Mouse (Mus musculus) cerebellum, adult 2 months (tissue): ENCODE data around the gene Rplp2. TPM values are rescaled to one million over a fixed set of nuclear protein-coding genes. Genes with fewer than 3 reads are reported as not detected.

ENCODE experiments used
- DNase-seq, 2 experiments: peaks; one replicate each; pipeline ENCODE4 v3.0.0; 2021
- H3K27ac ChIP-seq: fragments of 200-500 bp; 2 replicates; pipeline ENCODE4 v1.5.1; 2012; ENCODE audit warnings: low read length, control low read depth, inconsistent platforms; ENCODE audit not compliant: insufficient read depth
- H3K27me3 ChIP-seq: fragments of 200-500 bp; 2 replicates; pipeline ENCODE4 v1.6.1; 2012; ENCODE audit warnings: inconsistent platforms, mild to moderate bottlenecking, low read length, moderate library complexity; ENCODE audit not compliant: control insufficient read depth, insufficient read depth
- H3K4me1 ChIP-seq: fragments of 200-500 bp; 2 replicates; pipeline ENCODE4 v1.6.1; 2011; ENCODE audit warnings: low read length; ENCODE audit not compliant: control insufficient read depth, insufficient read depth
- H3K4me3 ChIP-seq: fragments of 200-500 bp; replicated peaks from 2 replicates; pipeline ENCODE3; 2011; ENCODE audit warnings: mild to moderate bottlenecking, low read depth, low read length, control low read depth; ENCODE audit not compliant: insufficient read depth
- CTCF ChIP-seq: fragments of 200-500 bp; IDR thresholded peaks from 2 replicates; pipeline ENCODE4 v1.5.1; 2011; ENCODE audit warnings: low read depth, mild to moderate bottlenecking, control low read depth, low read length, moderate library complexity, borderline replicate concordance; ENCODE audit not compliant: insufficient read depth
- POLR2A ChIP-seq: fragments of 200-500 bp; IDR thresholded peaks from 2 replicates; pipeline ENCODE4 v1.6.1; 2011; ENCODE audit warnings: low read length, control low read depth, borderline replicate concordance; ENCODE audit not compliant: insufficient read depth
- WGBS: fragments of 180-500 bp; shearing (Covaris S2); methylation state at CpG from one replicate; pipeline ENCODE4 v1.1.7; 2018; 5-methylcytosine and 5-hydroxymethylcytosine counted together
- polyA plus RNA-seq: library from polyadenylated mRNA; depleted of rRNA; stranded (reverse); fragments of >200 nt; gene quantifications from 2 replicates; pipeline ENCODE4 v1.2.3, GENCODE M21; 2012

Gene Rplp2
- polyA plus RNA-seq, 1 experiment, result 571 TPM

DNA sequence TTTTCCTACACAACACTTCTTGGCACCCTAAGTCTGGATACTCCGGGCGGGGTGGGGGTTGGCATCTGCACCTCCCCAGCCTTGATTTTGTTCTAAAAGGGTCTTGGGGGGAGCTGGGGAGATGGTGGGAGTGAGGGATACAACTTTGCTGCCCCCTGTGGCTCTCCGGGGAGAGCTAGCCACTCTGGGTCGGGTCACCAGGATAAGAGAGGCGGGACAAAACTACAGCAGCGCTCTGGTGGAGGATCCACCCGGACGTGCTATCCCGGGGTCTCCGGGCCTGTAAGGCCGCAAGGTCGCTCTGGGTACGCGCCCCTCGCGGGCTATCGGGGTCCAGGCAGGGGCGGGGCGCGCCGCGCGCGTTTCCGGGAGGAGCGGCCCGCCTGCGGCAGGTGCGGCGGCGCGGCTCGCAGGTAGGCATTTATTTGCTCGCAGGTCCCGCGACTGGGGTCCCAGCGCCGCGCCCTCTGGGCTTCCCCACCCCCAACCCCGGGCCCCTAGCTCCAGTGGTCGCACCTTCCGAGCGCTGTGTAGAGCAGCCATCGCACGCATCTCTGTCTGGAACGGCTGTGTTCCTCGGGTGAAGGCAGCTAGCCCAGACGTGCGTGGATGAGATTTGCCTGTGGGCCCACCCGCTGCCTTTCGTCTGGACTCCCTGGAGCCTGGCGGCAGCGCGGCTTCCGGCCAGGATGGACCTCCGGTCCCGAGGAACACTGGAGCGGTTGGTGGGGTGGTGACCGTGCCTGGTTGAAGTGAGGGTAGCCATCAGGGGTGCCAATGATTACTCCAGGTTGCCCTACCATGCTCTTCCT, 14.6 kb downstream of the Rplp2 start:
- H3K4me1 ChIP-seq, result peaks cover 53% of the 10 kb centered on the region
- H3K27ac ChIP-seq, result no peak overlapping the region
- TF ChIP-seq POLR2A (no peak), CTCF (no peak)
- peak overlapping the region; percentile 32 for H3K4me3 ChIP-seq
- DNase-seq, result no peak
- WGBS, result 4% methylated on average over 53 of the region's 59 CpGs
- H3K27me3 ChIP-seq, result no peaks in the 10 kb centered on the region

DNA sequence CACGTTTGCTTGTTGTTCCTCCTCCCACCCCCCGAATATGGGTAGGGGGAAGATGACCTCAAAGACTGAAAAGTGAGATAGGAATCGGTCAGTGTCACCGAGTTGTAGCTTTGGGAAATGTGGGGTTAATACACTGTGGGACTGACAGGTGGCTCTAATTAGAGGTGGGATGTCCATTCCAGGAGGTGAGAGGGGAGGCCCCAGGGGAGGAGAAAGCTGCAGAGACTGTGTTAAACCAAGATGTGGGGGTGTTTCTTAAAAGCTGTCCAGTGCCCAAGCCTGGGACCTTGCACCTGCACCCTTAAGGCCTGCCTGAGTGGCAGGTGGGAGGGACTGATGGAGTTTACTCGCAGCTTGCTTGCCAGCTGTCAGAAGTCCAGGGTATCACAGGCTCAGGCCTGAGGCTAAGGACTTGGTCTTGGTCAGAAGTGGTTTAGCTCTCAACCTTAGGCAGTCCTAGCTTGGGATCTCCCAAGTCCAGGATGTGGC, 15.2 kb downstream of the Rplp2 start:
- peak overlapping the region; percentile 32 for H3K4me3 ChIP-seq
- H3K4me1 ChIP-seq, result peaks cover 50% of the 10 kb centered on the region
- WGBS, result 37% methylated on average over 5 of the region's 5 CpGs
- no peak for DNase-seq
- H3K27ac ChIP-seq, result no peak overlapping the region
- no peak for TF ChIP-seq POLR2A
- no peak for TF ChIP-seq CTCF
- H3K27me3 ChIP-seq, result no peaks in the 10 kb centered on the region

DNA sequence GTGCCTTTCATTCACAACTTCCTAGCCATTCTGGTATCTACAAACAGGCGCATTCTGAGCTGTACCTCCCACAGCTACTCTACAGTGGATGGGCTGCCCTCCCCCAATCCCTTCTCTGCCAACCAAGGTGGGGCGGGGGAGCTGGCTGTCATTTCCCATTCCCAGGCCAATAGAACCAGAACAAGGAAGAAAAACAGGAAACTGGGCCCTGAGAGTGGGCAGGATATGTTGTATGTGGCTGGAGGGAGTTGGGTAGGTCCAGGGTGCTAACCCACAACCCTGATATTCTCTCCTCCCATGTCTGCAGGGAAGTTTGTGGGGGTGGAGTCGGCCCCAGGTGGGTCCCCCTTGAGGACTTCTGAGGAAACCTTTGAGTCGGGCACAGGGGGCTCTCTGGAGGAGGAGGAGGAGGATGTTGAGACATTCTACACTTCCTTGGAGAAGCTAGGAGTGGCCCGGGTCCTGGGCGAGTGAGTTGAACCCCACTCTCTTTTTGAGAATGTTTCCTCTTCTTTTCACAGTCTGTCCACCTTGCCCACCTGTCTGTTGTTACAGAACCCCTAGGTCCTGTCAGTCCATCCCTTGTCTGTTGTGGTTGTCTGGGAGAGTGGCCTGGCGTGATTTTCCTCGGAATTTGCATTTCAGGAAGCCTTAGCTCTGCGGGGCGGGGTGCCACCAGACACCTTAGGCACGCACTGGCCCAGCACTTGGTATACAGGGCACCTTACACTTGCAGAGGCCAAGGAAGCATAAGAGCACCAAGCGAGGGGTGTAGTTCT, 16.8 kb downstream of the Rplp2 start:
- WGBS, result 71% methylated on average over 12 of the region's 12 CpGs
- H3K4me1 ChIP-seq, result peaks cover 44% of the 10 kb centered on the region
- H3K27me3 ChIP-seq, result no peaks in the 10 kb centered on the region
- no peak for TF ChIP-seq POLR2A
- no peak for TF ChIP-seq CTCF
- no peak for DNase-seq
- H3K27ac ChIP-seq, result no peak overlapping the region
- no peak overlapping the region for H3K4me3 ChIP-seq

DNA sequence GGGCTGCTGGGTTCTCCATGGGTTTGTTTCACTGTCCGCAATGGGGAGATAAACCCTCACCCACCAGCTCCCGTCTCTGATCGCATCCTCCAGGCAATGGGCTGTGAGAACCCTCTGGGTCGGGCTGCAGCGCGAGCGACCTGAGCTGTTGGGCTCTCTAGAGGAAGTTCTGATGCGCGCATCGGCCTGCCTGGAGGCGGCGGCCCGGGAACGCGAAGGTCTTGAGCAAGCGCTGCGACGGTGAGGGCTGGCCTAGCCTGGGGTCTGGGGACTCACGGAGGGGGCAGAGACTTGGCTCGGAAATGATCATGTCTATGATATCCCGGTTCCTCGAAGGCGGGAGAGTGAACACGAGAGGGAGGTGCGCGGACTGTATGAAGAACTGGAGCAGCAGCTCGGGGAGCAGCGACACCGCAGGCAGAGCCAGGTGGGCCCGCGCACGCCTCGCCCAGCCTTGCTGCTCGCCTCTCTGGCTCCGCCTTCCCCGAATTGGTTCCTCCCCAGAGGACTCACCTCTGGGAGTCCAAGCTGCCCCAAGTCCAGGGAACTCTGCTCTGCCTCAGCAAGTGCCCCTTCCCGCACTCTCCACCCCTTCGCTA, 17.5 kb downstream of the Rplp2 start:
- Histone ChIP-seq H3K4me1 (peaks cover 41% of the 10 kb centered on the region), H3K27ac (no peak overlapping the region), H3K4me3 (no peak overlapping the region), H3K27me3 (no peaks in the 10 kb centered on the region)
- DNase-seq, result no peak
- TF ChIP-seq POLR2A, result no peak
- WGBS, result 33% methylated on average over 38 of the region's 38 CpGs

DNA sequence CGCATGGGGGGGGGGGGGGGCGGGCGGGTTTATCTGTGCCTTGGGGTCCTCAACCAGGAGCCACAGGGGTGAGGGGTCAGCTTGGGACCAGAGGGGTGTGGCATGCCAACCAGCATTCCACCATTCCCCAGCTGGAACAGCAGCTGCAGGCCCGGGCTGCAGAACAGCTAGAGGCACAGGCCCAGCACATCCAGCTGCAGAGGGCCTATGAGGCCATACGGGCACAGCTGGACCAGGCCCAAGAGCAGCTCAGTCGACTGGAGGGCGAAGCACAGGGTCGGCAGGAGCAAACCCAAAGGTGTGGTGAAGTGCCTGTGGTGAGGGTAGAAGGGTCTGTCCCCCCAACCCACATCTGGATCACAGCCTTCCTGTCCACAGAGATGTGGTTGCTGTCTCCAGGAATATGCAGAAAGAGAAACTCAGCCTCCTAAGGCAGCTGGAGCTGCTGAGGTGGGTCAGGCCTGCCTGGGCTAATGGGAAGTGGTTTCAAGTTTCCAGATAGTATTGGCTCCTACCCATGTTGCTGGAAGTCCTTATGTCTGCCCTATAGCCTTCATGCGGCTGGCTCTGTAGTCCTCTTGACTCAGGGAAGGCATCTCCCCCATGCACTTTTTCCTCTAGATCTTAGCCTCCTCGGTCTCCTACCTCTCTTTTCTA, 18.3 kb downstream of the Rplp2 start:
- Histone ChIP-seq H3K27ac (no peak overlapping the region), H3K4me3 (no peak overlapping the region), H3K27me3 (no peaks in the 10 kb centered on the region), H3K4me1 (peaks cover 33% of the 10 kb centered on the region)
- TF ChIP-seq POLR2A (no peak), CTCF (no peak)
- 51% methylated on average over 10 of the region's 10 CpGs for WGBS
- no peak for DNase-seq

DNA sequence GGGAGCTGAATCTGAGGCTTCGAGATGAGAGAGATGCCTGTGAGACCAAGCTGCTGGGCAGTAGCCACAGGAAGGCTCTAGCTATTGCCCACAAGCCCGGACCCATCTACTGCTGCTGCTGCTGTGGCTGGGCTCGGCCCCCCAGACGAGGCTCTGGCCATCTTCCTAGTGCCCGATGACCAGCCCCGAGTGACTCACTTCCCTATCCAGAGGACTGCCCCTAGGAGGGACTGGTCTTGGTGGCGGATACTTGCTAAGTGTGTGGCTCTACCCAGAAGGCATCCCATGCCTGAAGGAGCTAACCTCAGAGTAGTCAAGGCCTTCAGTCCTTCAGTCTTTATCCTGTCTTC, 18.9 kb downstream of the Rplp2 start:
- H3K4me3 ChIP-seq, result no peak overlapping the region
- no peak overlapping the region for H3K27ac ChIP-seq
- TF ChIP-seq POLR2A (no peak), CTCF (no peak)
- no peaks in the 10 kb centered on the region for H3K27me3 ChIP-seq
- DNase-seq, result no peak
- WGBS, result 83% methylated on average over 7 of the region's 7 CpGs
- peaks cover 28% of the 10 kb centered on the region for H3K4me1 ChIP-seq

DNA sequence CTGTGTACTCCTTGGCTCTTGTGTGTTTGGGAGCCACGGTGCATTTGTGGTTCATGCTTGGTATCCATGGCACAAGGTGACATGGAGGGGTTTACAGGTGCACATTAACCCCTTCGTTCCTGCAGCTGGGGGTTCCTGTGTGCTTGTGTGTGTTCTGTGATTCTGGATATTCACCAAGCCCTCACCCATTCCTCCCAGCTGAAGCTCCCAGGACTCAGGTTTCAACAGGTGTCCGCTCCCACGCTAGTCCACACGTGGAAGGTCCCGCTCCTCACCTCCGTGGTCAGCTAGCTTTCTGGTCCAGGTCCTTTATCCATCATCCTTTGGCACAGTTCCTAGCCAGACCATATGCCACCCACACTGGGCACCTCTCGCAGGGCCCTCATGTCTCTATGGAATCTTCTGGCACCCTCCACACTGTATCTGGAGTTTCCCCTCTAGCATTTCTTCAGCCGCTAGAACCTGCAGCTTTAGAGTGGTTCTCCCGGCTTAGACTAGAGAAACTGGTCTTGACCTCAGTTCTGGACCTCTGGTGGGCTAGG, 19.5 kb downstream of the Rplp2 start:
- Histone ChIP-seq H3K4me3 (peak overlapping the region; percentile 88), H3K4me1 (peaks cover 28% of the 10 kb centered on the region), H3K27me3 (no peaks in the 10 kb centered on the region), H3K27ac (no peak overlapping the region)
- 39% methylated on average over 10 of the region's 10 CpGs for WGBS
- TF ChIP-seq CTCF (no peak), POLR2A (no peak)
- DNase-seq, result no peak
